Mouse (Mus musculus): ENCODE measurements around the gene Zfp114.

The Zfp114 gene

GRCm38 (mm10) chr7:24174618-24175336, at the start of gene Zfp114:
Zfp114 (plus strand) TSS chr7:24175060.
- DNase-seq (ENCODE audit: extremely low read depth, low read depth): no peak

- DNase-seq (ENCODE audit: extremely low read depth, low read depth): no peak
Measured at GRCm38 (mm10) chr7:24133425-24133995, 41.4 kb upstream of the Zfp114 start.

GRCm38 (mm10) chr7:24133996-24134828, 40.6 kb upstream of the Zfp114 start, which contains the start of gene Zfp235:
Zfp235 (plus strand) TSS chr7:24134169.
- DNase-seq (ENCODE audit: extremely low read depth, low read depth): peak; percentile 79

- DNase-seq (ENCODE audit: extremely low read depth, low read depth): no peak
Measured at GRCm38 (mm10) chr7:24142566-24142965, 32.3 kb upstream of the Zfp114 start.

GRCm38 (mm10) chr7:24153272-24153671, 21.6 kb upstream of the Zfp114 start:
- DNase-seq (ENCODE audit: extremely low read depth, low read depth): no peak

- DNase-seq (ENCODE audit: extremely low read depth, low read depth): no peak
Measured at GRCm38 (mm10) chr7:24172191-24172590, 2.7 kb upstream of the Zfp114 start.

- DNase-seq (ENCODE audit: extremely low read depth, low read depth): no peak
Measured at GRCm38 (mm10) chr7:24175337-24175711, 464 bp downstream of the Zfp114 start.

GRCm38 (mm10) chr7:24187611-24188010, 12.8 kb downstream of the Zfp114 start:
- no peak for DNase-seq (ENCODE audit: extremely low read depth, low read depth)

GRCm38 (mm10) chr7:24188901-24189570, 14.2 kb downstream of the Zfp114 start:
- no peak for DNase-seq (ENCODE audit: extremely low read depth, low read depth)

GRCm38 (mm10) chr7:24189571-24189944, 14.7 kb downstream of the Zfp114 start:
- DNase-seq (ENCODE audit: extremely low read depth, low read depth): no peak

GRCm38 (mm10) chr7:24191361-24191760, 16.5 kb downstream of the Zfp114 start:
- no peak for DNase-seq (ENCODE audit: extremely low read depth, low read depth)

- DNase-seq (ENCODE audit: extremely low read depth, low read depth): no peak
Measured at GRCm38 (mm10) chr7:24193157-24193556, 18.3 kb downstream of the Zfp114 start.

GRCm38 (mm10) chr7:24196961-24197360, 22.1 kb downstream of the Zfp114 start:
- DNase-seq (ENCODE audit: extremely low read depth, low read depth): no peak

- no peak for DNase-seq (ENCODE audit: extremely low read depth, low read depth)
Measured at GRCm38 (mm10) chr7:24207488-24208261, 32.8 kb downstream of the Zfp114 start.

GRCm38 (mm10) chr7:24208282-24208886, 33.5 kb downstream of the Zfp114 start:
- DNase-seq (ENCODE audit: extremely low read depth, low read depth): no peak

GRCm38 (mm10) chr7:24210296-24210695, 35.4 kb downstream of the Zfp114 start:
- DNase-seq (ENCODE audit: extremely low read depth, low read depth): no peak

GRCm38 (mm10) chr7:24211343-24211742, 36.5 kb downstream of the Zfp114 start, which contains the start of gene Zfp111:
Zfp111 (minus strand) TSS chr7:24211443.
- DNase-seq (ENCODE audit: extremely low read depth, low read depth): no peak
